Mouse (Mus musculus) testis, adult 2 months (tissue): ENCODE measurements around the gene Dll4. TPM values are rescaled to one million over a fixed set of nuclear protein-coding genes. Genes with fewer than 3 reads are reported as not detected.
A peak's percentile ranks its signal among the peaks of the same experiment; 100 is the strongest.

Experiments
- H3K27ac ChIP-seq: fragments of 200-500 bp; 2 replicates; pipeline ENCODE4 v1.5.1; 2012; ENCODE audit warnings: low read depth, low read length; ENCODE audit not compliant: control insufficient read depth, insufficient read depth
- H3K27me3 ChIP-seq: fragments of 200-500 bp; 2 replicates; pipeline ENCODE4 v1.6.1; 2012; ENCODE audit warnings: mild to moderate bottlenecking, low read length, moderate library complexity; ENCODE audit not compliant: control insufficient read depth, insufficient read depth
- H3K36me3 ChIP-seq: fragments of 200-500 bp; 2 replicates; pipeline ENCODE4 v1.6.1; 2012; ENCODE audit warnings: mild to moderate bottlenecking, low read length; ENCODE audit not compliant: control insufficient read depth, insufficient read depth
- H3K4me1 ChIP-seq: fragments of 200-500 bp; 2 replicates; pipeline ENCODE4 v1.6.1; 2012; ENCODE audit warnings: low read length; ENCODE audit not compliant: control insufficient read depth, insufficient read depth
- H3K4me3 ChIP-seq: fragments of 200-500 bp; 2 replicates; pipeline ENCODE4 v1.5.1; 2012; ENCODE audit warnings: low read depth, mild to moderate bottlenecking, low read length, moderate library complexity, mixed read lengths; ENCODE audit not compliant: control insufficient read depth
- CTCF ChIP-seq: fragments of 200-500 bp; IDR thresholded peaks from 2 replicates; pipeline ENCODE4 v1.5.1; 2012; ENCODE audit warnings: low read depth, mild to moderate bottlenecking, inconsistent platforms, low read length, moderate library complexity; ENCODE audit not compliant: control insufficient read depth, insufficient read depth, insufficient replicate concordance
- POLR2A ChIP-seq: fragments of 200-500 bp; IDR thresholded peaks from 2 replicates; pipeline ENCODE4 v1.6.1; 2012; ENCODE audit warnings: low read depth, mild to moderate bottlenecking, inconsistent platforms, low read length, moderate library complexity; ENCODE audit not compliant: control insufficient read depth
- polyA plus RNA-seq: library from polyadenylated mRNA; depleted of rRNA; stranded (reverse); fragments of >200 nt; gene quantifications from 2 replicates; pipeline ENCODE4 v1.2.3, GENCODE M21; 2012

Dll4 gene
- polyA plus RNA-seq, 1 experiment, result 0.54 TPM

- Histone ChIP-seq H3K27me3 (no peaks in the 10 kb centered on the region; the same call in 1 of the 2 replicates), H3K4me1 (peaks cover 36% of the 10 kb centered on the region), H3K36me3 (no peaks in the 10 kb centered on the region), H3K27ac (no peak overlapping the region), H3K4me3 (no peak overlapping the region)
- TF ChIP-seq POLR2A (no peak), CTCF (no peak)
Observed at GRCm38 (mm10) chr2:119323866-119324575, 1.6 kb upstream of the Dll4 start.

- Histone ChIP-seq H3K27ac (no peak overlapping the region), H3K27me3 (no peaks in the 10 kb centered on the region; the same call in 1 of the 2 replicates), H3K36me3 (no peaks in the 10 kb centered on the region), H3K4me3 (no peak overlapping the region; the same call in 1 of the 2 replicates), H3K4me1 (peaks cover 36% of the 10 kb centered on the region)
- no peak for TF ChIP-seq CTCF
- TF ChIP-seq POLR2A, result no peak
Observed at GRCm38 (mm10) chr2:119324576-119325318, 837 bp upstream of the Dll4 start.

- Histone ChIP-seq H3K4me3 (peak overlapping the region; percentile 37), H3K36me3 (no peaks in the 10 kb centered on the region), H3K4me1 (peaks cover 36% of the 10 kb centered on the region), H3K27me3 (no peaks in the 10 kb centered on the region; the same call in 1 of the 2 replicates), H3K27ac (no peak overlapping the region)
- TF ChIP-seq CTCF (no peak), POLR2A (no peak)
Observed at GRCm38 (mm10) chr2:119326161-119327101, 847 bp downstream of the Dll4 start.

- H3K27ac ChIP-seq, result no peak overlapping the region
- TF ChIP-seq CTCF (peak; percentile 33; the same call in 1 of the 2 replicates), POLR2A (no peak)
- H3K36me3 ChIP-seq, result no peaks in the 10 kb centered on the region
- no peaks in the 10 kb centered on the region; the same call in 1 of the 2 replicates for H3K27me3 ChIP-seq
- peaks cover 33% of the 10 kb centered on the region for H3K4me1 ChIP-seq
- peak overlapping the region; percentile 37 for H3K4me3 ChIP-seq
Observed at GRCm38 (mm10) chr2:119327102-119327480, 1.5 kb downstream of the Dll4 start.

GRCm38 (mm10) chr2:119327942-119328526 lies 2.5 kb downstream of the Dll4 start:
- Histone ChIP-seq H3K4me1 (peaks cover 26% of the 10 kb centered on the region), H3K27me3 (no peaks in the 10 kb centered on the region; the same call in 1 of the 2 replicates), H3K36me3 (no peaks in the 10 kb centered on the region), H3K4me3 (no peak overlapping the region), H3K27ac (no peak overlapping the region)
- TF ChIP-seq POLR2A, result no peak
- TF ChIP-seq CTCF, result no peak

GRCm38 (mm10) chr2:119328546-119328945 lies 3.0 kb downstream of the Dll4 start:
- Histone ChIP-seq H3K27ac (no peak overlapping the region), H3K36me3 (no peaks in the 10 kb centered on the region), H3K4me1 (peaks cover 26% of the 10 kb centered on the region), H3K4me3 (no peak overlapping the region), H3K27me3 (no peaks in the 10 kb centered on the region; the same call in 1 of the 2 replicates)
- no peak for TF ChIP-seq CTCF
- TF ChIP-seq POLR2A, result no peak
